Mouse (Mus musculus) limb, embryonic 14.5 days (tissue): Measurements from ENCODE around the gene Cdkn1a. TPM values are rescaled to one million over a fixed set of nuclear protein-coding genes. Genes with fewer than 3 reads are reported as not detected.
A peak's percentile ranks its signal among the peaks of the same experiment; 100 is the strongest.

Experiments used
- ATAC-seq: fragments of 200-750 bp; cut with Nextera tagmentation; 2 replicates; pipeline ENCODE4 v1.8.0; 2017; ENCODE audit warnings: low read depth, moderate number of reproducible peaks, moderate TSS enrichment; ENCODE audit not compliant: low FRiP score
- DNase-seq: peaks from one replicate; pipeline ENCODE4 v3.0.0-alpha.2; 2015; ENCODE audit warnings: low spot score
- H3K27ac ChIP-seq: fragments of 300-500 bp; sonication (generic); replicated peaks from 2 replicates; pipeline ENCODE4 v1.5.1; 2014; ENCODE audit warnings: low read depth, mild to moderate bottlenecking, low read length, moderate library complexity, mixed read lengths
- H3K27me3 ChIP-seq: fragments of 300-500 bp; sonication (generic); 2 replicates; pipeline ENCODE4 v1.6.1; 2014; ENCODE audit warnings: low read length, mixed read lengths; ENCODE audit not compliant: control insufficient read depth, insufficient read depth
- H3K36me3 ChIP-seq: fragments of 300-500 bp; sonication (generic); 2 replicates; pipeline ENCODE4 v1.6.1; 2014; ENCODE audit warnings: mild to moderate bottlenecking, low read length, moderate library complexity, mixed read lengths; ENCODE audit not compliant: control insufficient read depth, insufficient read depth
- H3K4me1 ChIP-seq: fragments of 300-500 bp; sonication (generic); 2 replicates; pipeline ENCODE4 v1.6.1; 2014; ENCODE audit warnings: antibody characterized with exemption, low read length, mixed read lengths; ENCODE audit not compliant: control insufficient read depth, insufficient read depth
- H3K4me2 ChIP-seq: fragments of 300-500 bp; sonication (generic); replicated peaks from 2 replicates; pipeline ENCODE4 v1.6.1; 2014; ENCODE audit warnings: low read depth, mild to moderate bottlenecking, low read length, moderate library complexity; ENCODE audit not compliant: severe bottlenecking
- H3K4me3 ChIP-seq: fragments of 300-500 bp; sonication (generic); replicated peaks from 2 replicates; pipeline ENCODE4 v1.5.1; 2014; ENCODE audit warnings: low read length
- H3K9ac ChIP-seq: fragments of 300-500 bp; sonication (generic); 2 replicates; pipeline ENCODE4 v1.6.1; 2014; ENCODE audit warnings: mild to moderate bottlenecking, low read depth, low read length, moderate library complexity; ENCODE audit not compliant: severe bottlenecking
- H3K9me3 ChIP-seq: fragments of 300-500 bp; sonication (generic); 2 replicates; pipeline ENCODE4 v1.6.1; 2016; ENCODE audit warnings: low read length; ENCODE audit not compliant: control insufficient read depth
- POLR2A ChIP-seq: fragments of 200-500 bp; IDR thresholded peaks from 2 replicates; pipeline ENCODE4 v1.8.0; 2012; ENCODE audit warnings: inconsistent platforms, mild to moderate bottlenecking, moderate library complexity, borderline replicate concordance; ENCODE audit not compliant: insufficient read depth, insufficient read length; ENCODE audit errors: extremely low read depth
- WGBS: fragments of 180-500 bp; shearing (Covaris S2); extraction: QIAGEN DNeasy Blood & Tissue Kit; methylation state at CpG from one replicate; pipeline ENCODE4 v1.1.7; 2014; 5-methylcytosine and 5-hydroxymethylcytosine counted together
- polyA plus RNA-seq, 2 experiments: library from polyadenylated mRNA; depleted of rRNA in 1 of 2; stranded (reverse) in 1 of 2; unstranded in 1 of 2; fragments of >200 nt; fragmentation: Nextera tagmentation in 1 of 2; extraction: Ambion mirVana in 1 of 2; gene quantifications; 2 replicates each; pipeline versions ENCODE4 v1.2.1 to v1.2.3; 2012 to 2014

The Cdkn1a gene
- polyA plus RNA-seq, 2 experiments = 61.6 to 164 TPM

DNA sequence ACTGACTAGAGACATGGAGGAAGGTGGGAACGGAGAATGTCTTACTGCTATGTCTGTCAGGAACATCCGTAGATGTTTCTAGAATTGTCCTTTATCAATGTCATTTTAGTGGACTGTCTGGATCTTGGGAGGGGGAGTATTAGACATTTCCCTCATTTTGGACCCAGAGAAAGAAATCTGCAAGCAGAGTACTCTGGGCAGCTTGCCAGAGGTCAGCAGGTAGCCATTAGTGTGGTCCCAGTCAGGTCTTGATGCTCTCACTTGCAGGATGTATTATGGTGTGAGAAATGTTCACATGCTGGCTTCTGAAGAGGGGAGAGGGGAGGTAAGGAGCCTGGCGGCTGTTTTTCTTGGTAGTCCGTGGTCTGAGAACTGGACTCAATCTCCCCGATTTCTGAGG, 1.7 kb downstream of the Cdkn1a start:
- WGBS = 52% methylated on average over 5 of the region's 5 CpGs
- no peak for TF ChIP-seq POLR2A
- H3K4me3 ChIP-seq = no peak overlapping the region
- peaks cover 17% of the 10 kb centered on the region for H3K4me1 ChIP-seq
- no peak overlapping the region for H3K9ac ChIP-seq
- no peak overlapping the region for H3K27ac ChIP-seq
- H3K9me3 ChIP-seq = no peaks in the 10 kb centered on the region
- no peak for ATAC-seq
- no peak for DNase-seq
- H3K4me2 ChIP-seq = no peak overlapping the region
- peaks cover 13% of the 10 kb centered on the region; the same call in 1 of the 2 replicates for H3K27me3 ChIP-seq
- H3K36me3 ChIP-seq = no peaks in the 10 kb centered on the region

DNA sequence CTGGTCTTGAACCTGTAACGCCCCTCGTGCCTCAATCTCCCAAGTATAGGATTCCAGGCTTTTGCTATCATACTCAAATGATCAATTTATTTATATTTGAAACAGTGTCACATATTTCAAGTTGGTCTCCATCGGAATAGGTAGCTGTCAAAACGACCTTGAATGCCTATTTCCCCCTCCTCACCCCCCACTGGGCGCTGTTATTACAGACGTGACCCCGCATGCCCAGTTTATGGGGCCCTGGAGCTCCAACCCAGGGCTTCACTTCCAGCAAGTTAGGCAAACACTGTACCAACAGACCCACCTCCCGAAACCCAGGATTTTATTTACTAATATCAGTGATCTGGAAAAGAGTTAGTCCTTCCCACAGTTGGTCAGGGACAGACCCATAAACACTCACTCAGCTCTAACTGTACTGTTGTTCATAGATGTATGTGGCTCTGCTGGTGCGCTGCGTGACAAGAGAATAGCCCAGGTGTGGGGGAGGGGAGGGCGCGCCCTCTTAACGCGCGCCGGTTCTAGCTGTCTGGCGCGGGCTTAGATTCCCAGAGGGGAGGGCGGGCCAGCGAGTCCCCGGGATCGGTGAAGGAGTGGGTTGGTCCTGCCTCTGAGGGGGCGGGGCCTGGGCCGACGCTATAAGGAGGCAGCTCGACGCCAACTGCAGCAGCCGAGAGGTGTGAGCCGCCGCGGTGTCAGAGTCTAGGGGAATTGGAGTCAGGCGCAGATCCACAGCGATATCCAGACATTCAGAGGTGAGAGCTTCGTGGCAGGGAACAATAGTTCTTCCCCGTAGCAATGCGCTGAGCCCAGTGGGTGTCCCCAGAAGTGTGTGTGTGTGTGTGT, 2.6 kb downstream of the Cdkn1a start:
- 7% methylated on average over 34 of the region's 36 CpGs for WGBS
- Histone ChIP-seq H3K4me3 (peak overlapping the region; percentile 49), H3K27ac (no peak overlapping the region), H3K9ac (peak overlapping the region; percentile 58), H3K9me3 (no peaks in the 10 kb centered on the region), H3K4me1 (peaks cover 17% of the 10 kb centered on the region), H3K4me2 (peak overlapping the region; percentile 91), H3K36me3 (no peaks in the 10 kb centered on the region), H3K27me3 (peaks cover 13% of the 10 kb centered on the region; the same call in 1 of the 2 replicates)
- no peak for TF ChIP-seq POLR2A
- ATAC-seq (peak; percentile 81), DNase-seq (peak; percentile 85)

DNA sequence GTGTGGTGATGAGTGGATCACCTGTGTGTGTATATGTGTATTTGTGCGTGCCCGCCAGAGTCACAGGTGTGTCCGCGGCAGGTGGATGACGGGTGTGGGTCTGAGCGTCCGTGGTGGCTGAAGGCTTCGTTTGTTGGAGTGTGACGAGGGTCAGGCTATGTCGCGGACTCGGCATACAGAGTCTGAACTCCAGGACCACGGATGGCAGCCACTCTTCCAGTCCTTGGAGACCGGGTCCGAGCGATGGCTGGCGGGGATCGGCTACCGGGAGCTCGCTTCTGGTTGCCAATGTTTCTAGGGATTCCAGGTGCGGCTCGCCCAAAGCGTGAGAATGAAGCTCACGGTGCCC, 3.2 kb downstream of the Cdkn1a start:
- Histone ChIP-seq H3K36me3 (no peaks in the 10 kb centered on the region; the same call in 1 of the 2 replicates), H3K27ac (no peak overlapping the region), H3K9ac (peak overlapping the region; percentile 58), H3K27me3 (peaks cover 13% of the 10 kb centered on the region; the same call in 1 of the 2 replicates), H3K4me1 (peaks cover 17% of the 10 kb centered on the region), H3K9me3 (no peaks in the 10 kb centered on the region), H3K4me3 (peak overlapping the region; percentile 49), H3K4me2 (peak overlapping the region; percentile 91)
- DNase-seq (no peak), ATAC-seq (no peak)
- TF ChIP-seq POLR2A = no peak
- 2% methylated on average over 21 of the region's 24 CpGs for WGBS

DNA sequence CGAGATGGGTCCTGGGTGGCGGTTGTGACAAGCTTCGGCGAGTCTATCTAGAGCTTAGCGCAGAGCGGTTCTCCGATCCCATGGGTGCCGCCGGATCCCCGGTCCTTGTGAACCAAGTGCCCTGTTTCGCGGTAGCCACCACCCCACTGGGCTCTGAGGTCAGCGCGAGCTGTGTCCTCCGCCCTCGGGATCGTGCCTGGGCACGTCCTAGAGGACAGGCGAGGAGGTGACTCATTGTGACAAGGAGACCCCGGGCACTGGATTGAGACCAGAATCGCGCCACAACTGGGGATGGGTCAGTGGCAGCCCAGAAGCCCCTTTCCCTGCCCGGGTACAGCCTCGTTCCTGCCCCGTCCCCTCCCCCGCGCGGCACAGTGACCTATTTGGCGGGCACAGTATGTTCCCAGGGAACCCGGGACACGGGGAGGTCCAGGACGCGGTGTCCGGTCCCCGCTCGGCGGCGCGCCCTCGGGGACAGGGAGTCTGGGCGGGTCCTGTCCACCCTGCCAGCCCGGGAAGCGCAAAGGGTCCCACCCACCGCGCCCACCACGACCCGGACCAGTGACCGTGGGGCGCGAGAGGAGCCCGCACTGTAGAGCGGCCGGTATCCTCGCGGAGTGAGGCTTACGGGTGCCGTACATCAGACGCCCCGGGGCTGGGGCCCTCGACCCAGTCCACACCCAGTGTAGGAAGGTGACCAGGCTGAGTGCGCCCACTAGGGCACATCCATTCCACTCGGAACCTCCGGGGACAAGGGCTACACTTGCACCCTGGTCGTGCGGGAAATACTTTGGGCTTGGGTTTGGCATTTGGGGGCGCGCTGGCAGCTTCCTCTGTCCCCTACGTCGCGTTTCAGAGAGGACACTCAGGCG, 3.8 kb downstream of the Cdkn1a start:
- under 1% methylated on average over 61 of the region's 71 CpGs for WGBS
- Histone ChIP-seq H3K4me3 (peak overlapping the region; percentile 49), H3K27me3 (peaks cover 13% of the 10 kb centered on the region; the same call in 1 of the 2 replicates), H3K4me1 (peaks cover 17% of the 10 kb centered on the region), H3K4me2 (peak overlapping the region; percentile 91), H3K9me3 (no peaks in the 10 kb centered on the region), H3K36me3 (no peaks in the 10 kb centered on the region; the same call in 1 of the 2 replicates), H3K27ac (no peak overlapping the region), H3K9ac (peak overlapping the region; percentile 58)
- DNase-seq (no peak), ATAC-seq (no peak)
- TF ChIP-seq POLR2A = no peak

- under 1% methylated on average over 41 of the region's 44 CpGs for WGBS
- peaks cover 17% of the 10 kb centered on the region for H3K4me1 ChIP-seq
- no peaks in the 10 kb centered on the region for H3K9me3 ChIP-seq
- H3K4me3 ChIP-seq = peak overlapping the region; percentile 49
- no peaks in the 10 kb centered on the region; the same call in 1 of the 2 replicates for H3K36me3 ChIP-seq
- peak; percentile 88 for DNase-seq
- H3K27ac ChIP-seq = no peak overlapping the region
- H3K9ac ChIP-seq = peak overlapping the region; percentile 58
- peaks cover 13% of the 10 kb centered on the region; the same call in 1 of the 2 replicates for H3K27me3 ChIP-seq
- no peak for TF ChIP-seq POLR2A
- H3K4me2 ChIP-seq = peak overlapping the region; percentile 91
- peak; percentile 81 for ATAC-seq
Measured at GRCm38 (mm10) chr17:29095201-29095733, 4.5 kb downstream of the Cdkn1a start.
